Mouse (Mus musculus): ENCODE measurements around the gene Gm20388.

DNA sequence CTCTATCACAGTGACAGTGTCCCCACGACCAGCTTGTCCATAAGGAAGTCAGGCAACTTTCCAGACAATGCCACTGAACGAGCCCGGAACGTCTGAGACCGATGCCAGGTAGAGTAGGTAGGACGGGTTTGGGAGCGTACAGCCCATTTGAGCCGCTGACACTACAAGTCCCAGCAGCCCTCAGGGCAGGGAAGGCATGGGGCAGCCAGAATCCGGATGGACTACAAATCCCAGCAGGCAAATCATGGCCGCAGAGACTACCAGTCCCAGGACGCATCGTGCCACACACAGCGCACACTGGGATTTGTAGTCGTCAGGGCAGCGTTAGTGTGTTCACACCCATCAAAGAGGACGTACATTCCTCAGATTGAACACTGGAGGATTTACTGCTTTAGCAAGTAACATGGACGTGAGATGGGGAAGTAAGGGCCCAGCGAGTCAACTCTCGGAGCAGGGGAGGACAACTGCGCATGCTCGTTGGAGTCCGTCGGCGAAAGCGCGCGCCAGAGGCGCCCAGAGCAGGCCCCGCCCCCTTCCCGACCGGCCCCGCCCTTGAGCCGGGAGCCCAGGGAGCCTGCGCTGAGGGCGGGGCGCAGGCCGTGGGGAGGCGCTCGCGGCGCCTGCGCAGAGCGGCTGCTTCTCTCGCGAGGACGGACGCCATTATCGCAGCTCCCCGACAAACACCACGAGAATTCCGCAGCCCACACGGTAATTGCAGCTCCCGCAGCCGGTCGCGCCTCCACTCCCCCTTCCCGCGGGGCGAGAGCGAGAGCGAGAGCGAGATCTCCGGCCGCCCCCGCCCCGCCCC is 2039.5 kb downstream of the Gm20388 start:
- TF ChIP-seq CTCF (IDR thresholded peaks at IDR 0.05; ENCODE audit: low read depth, low read length), result no peak
- no peak for TF ChIP-seq GATA1 (IDR thresholded peaks at IDR 0.05; ENCODE audit: borderline replicate concordance, low read length)
- TF ChIP-seq TAL1 (conservative IDR thresholded peaks at IDR 0.05; ENCODE audit: low read depth, low read length), result no peak

Measured in G1E (cell line).